Mouse (Mus musculus) E14TG2a.4 (cell line): ENCODE data around the gene Cdh24.
"Not testable (repeated sequence)": the region's sequence is repeated elsewhere in the genome, so short reads cannot be mapped to it uniquely, and the experiment has no call there.

Experiments
- H3K27me3 ChIP-seq: 2 replicates; pipeline ENCODE4 v1.6.1; 2014; ENCODE audit warnings: low read length, control low read depth; ENCODE audit not compliant: insufficient read depth
- H3K36me3 ChIP-seq: 2 replicates; pipeline ENCODE4 v1.6.1; 2014; ENCODE audit warnings: low read length, control low read depth; ENCODE audit not compliant: insufficient read depth
- H3K4me1 ChIP-seq: replicated peaks from 2 replicates; pipeline ENCODE4 v1.6.1; 2014; ENCODE audit warnings: low read depth, low read length, control low read depth
- H3K4me3 ChIP-seq: replicated peaks from 2 replicates; pipeline ENCODE4 v1.5.1; 2014; ENCODE audit warnings: mild to moderate bottlenecking, low read length
- H3K9me3 ChIP-seq: 2 replicates; pipeline ENCODE4 v1.6.1; 2014; ENCODE audit warnings: low read length, control low read depth
- CTCF ChIP-seq: conservative IDR thresholded peaks from 2 replicates; pipeline ENCODE4 v1.5.1; 2014; ENCODE audit warnings: low read length
- NANOG ChIP-seq: IDR thresholded peaks from 2 replicates; pipeline ENCODE4 v1.6.1; 2014; ENCODE audit warnings: borderline replicate concordance, low read length, mixed read lengths
- POU5F1 ChIP-seq: IDR thresholded peaks from 2 replicates; pipeline ENCODE4 v1.6.1; 2014; ENCODE audit warnings: low read length, borderline replicate concordance

Gene Cdh24

GRCm38 (mm10) chr14:54617897-54618365 is 23.2 kb downstream of the Cdh24 start, which contains the start of gene Psmb5:
Gene Psmb5 (minus strand): TSS chr14:54618022.
- Histone ChIP-seq H3K9me3 (no peaks in the 10 kb centered on the region; the same call in 1 of the 2 replicates), H3K4me3 (peak within 1 kb of the TSS; percentile 86), H3K36me3 (peaks cover 31% of the 10 kb centered on the region), H3K4me1 (peaks cover 27% of the 10 kb centered on the region), H3K27me3 (no peaks in the 10 kb centered on the region)
- no peak for TF ChIP-seq CTCF
- no peak for TF ChIP-seq NANOG

- TF ChIP-seq NANOG, result no peak
- TF ChIP-seq POU5F1, result no peak
- TF ChIP-seq CTCF, result peak; percentile 42
- H3K4me1 ChIP-seq, result peaks cover 33% of the 10 kb centered on the region
- H3K9me3 ChIP-seq, result no peaks in the 10 kb centered on the region; the same call in 1 of the 2 replicates
- H3K27me3 ChIP-seq, result no peaks in the 10 kb centered on the region
- peak overlapping the region; percentile 86 for H3K4me3 ChIP-seq
- peaks cover 37% of the 10 kb centered on the region for H3K36me3 ChIP-seq
Measured at GRCm38 (mm10) chr14:54617152-54617896, 23.8 kb downstream of the Cdh24 start.

DNA sequence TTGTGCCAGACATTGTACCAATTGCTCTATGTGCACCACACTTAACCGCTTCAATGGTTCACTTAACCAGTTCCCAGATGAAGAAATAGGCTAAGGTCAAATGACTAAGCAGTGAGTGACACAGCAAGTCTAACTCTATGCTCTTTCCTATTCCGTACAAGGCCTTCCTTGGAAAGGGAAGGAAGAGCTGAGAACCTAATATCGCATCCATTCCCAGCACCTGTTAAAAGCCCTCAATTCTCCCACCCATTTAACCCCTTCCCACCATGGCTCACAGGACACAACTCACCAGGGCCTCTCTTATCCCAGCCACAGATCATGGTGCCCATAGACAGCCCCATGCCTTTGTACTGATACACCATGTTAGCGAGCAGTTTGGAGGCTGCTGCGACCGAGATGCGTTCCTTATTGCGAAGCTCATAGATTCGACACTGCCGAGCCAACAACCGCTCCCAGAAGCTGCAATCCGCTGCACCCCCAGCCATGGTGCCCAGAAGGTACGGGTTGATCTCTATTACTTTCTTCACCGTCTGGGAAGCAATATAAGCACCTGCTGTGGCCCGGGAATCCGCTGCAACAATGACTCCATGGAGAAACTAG is 24.8 kb downstream of the Cdh24 start:
- Histone ChIP-seq H3K9me3 (no peaks in the 10 kb centered on the region; the same call in 1 of the 2 replicates), H3K36me3 (peaks cover 47% of the 10 kb centered on the region), H3K4me3 (peak overlapping the region; percentile 86), H3K4me1 (peaks cover 33% of the 10 kb centered on the region), H3K27me3 (no peaks in the 10 kb centered on the region)
- no peak for TF ChIP-seq POU5F1
- TF ChIP-seq CTCF, result no peak
- no peak for TF ChIP-seq NANOG

DNA sequence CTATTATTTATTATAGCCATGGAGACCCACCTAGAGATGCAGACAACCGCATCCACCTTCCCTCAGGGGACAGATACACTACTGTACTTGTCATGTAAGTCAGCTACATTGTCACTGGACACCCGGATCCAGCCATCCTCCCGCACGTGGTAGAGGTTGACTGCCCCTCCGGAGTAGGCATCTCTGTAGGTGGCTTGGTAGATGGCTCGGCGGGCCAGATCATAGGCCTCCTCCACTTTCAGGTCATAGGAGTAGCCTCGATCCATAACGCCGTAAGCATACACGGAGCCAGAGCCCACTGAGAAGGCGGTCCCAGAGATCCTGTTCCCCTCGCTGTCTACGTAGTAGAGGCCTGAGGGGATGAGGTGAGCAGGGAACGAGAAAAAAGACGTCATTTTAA is 27.0 kb downstream of the Cdh24 start:
- H3K36me3 ChIP-seq, result peaks cover 60% of the 10 kb centered on the region

GRCm38 (mm10) chr14:54610648-54611047 is 30.5 kb downstream of the Cdh24 start:
- Histone ChIP-seq H3K27me3 (no peaks in the 10 kb centered on the region), H3K4me3 (no peak overlapping the region), H3K9me3 (no peaks in the 10 kb centered on the region), H3K36me3 (peaks cover 51% of the 10 kb centered on the region), H3K4me1 (peaks cover 52% of the 10 kb centered on the region)
- no peak for TF ChIP-seq NANOG
- TF ChIP-seq CTCF, result no peak
- TF ChIP-seq POU5F1, result no peak

More for the DNA sequence above, 27.0 kb downstream of the Cdh24 start:
- not testable (repeated sequence) for H3K4me3 ChIP-seq, H3K27me3 ChIP-seq, H3K9me3 ChIP-seq
- H3K4me1 ChIP-seq, result peaks cover 52% of the 10 kb centered on the region

DNA sequence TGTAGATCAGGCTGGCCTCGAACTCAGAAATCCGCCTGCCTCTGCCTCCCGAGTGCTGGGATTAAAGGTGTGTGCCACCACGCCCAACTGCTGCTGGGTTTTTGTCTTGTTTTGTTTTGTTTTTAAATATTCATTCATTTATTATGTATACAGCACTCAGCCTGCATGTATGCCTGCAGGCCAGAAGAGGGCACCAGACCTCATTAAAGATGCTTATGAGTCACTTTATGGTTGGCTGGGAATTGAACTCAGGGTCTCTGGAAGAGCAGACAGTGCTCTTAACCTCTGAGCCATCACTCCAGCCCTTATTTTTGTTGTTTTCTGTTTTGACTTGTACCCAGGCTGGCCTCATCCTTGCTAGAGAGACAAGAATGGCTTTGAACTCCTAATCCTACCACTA is 31.2 kb downstream of the Cdh24 start:
- TF ChIP-seq NANOG (no peak), CTCF (peak; percentile 66), POU5F1 (no peak)
- Histone ChIP-seq H3K36me3 (peaks cover 44% of the 10 kb centered on the region), H3K27me3 (no peaks in the 10 kb centered on the region), H3K4me1 (peaks cover 54% of the 10 kb centered on the region), H3K9me3 (no peaks in the 10 kb centered on the region), H3K4me3 (no peak overlapping the region)

GRCm38 (mm10) chr14:54609245-54609644 is 31.9 kb downstream of the Cdh24 start:
- H3K4me1 ChIP-seq, result peaks cover 54% of the 10 kb centered on the region
- no peak overlapping the region for H3K4me3 ChIP-seq
- no peaks in the 10 kb centered on the region for H3K27me3 ChIP-seq
- no peak for TF ChIP-seq POU5F1
- TF ChIP-seq NANOG, result no peak
- no peak for TF ChIP-seq CTCF
- H3K36me3 ChIP-seq, result peaks cover 37% of the 10 kb centered on the region
- no peaks in the 10 kb centered on the region for H3K9me3 ChIP-seq

DNA sequence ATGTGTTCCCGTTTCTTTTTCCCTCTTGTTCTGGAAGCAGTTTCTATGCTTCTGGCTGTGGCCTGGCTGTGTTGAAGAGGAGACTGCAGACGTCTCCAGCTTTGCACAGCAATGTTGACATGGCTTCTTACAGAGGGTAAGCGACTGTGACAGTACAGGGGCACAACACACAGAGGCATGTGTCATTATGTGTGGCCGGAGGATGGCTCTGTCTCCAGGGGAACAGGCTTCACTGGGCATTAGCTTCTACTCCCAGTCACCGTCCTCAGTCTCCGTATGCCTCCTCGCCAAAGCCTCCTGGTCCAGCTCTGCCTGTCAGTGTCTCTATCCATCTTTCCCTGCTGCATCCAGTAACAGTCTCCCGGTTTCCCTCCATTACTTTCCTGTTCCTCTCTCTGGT is 33.9 kb downstream of the Cdh24 start:
- no peak overlapping the region for H3K4me3 ChIP-seq
- no peaks in the 10 kb centered on the region for H3K9me3 ChIP-seq
- TF ChIP-seq POU5F1 (no peak), NANOG (no peak)
- H3K36me3 ChIP-seq, result peaks cover 23% of the 10 kb centered on the region
- H3K27me3 ChIP-seq, result no peaks in the 10 kb centered on the region
- H3K4me1 ChIP-seq, result peaks cover 51% of the 10 kb centered on the region
